Mouse (Mus musculus) midbrain, embryonic 14.5 days (tissue): ENCODE measurements around the gene Angptl3. TPM values are rescaled to one million over a fixed set of nuclear protein-coding genes. Genes with fewer than 3 reads are reported as not detected.

Source experiments
- ATAC-seq: fragments of 200-750 bp; cut with Nextera tagmentation; 2 replicates; pipeline ENCODE4 v1.8.0; 2017; ENCODE audit warnings: moderate number of reproducible peaks, moderate library complexity; ENCODE audit not compliant: low FRiP score, low TSS enrichment
- DNase-seq: peaks from one replicate; pipeline ENCODE4 v3.0.0-alpha.2; 2015
- H3K27ac ChIP-seq: fragments of 300-500 bp; sonication (generic); replicated peaks from 2 replicates; pipeline ENCODE4 v1.5.1; 2014; ENCODE audit warnings: mild to moderate bottlenecking, low read depth, low read length, moderate library complexity
- H3K27me3 ChIP-seq: fragments of 300-500 bp; sonication (generic); 2 replicates; pipeline ENCODE4 v1.6.1; 2014; ENCODE audit warnings: low read length, control low read depth, mixed read lengths; ENCODE audit not compliant: control insufficient read depth, insufficient read depth
- H3K36me3 ChIP-seq: fragments of 300-500 bp; sonication (generic); 2 replicates; pipeline ENCODE4 v1.6.1; 2014; ENCODE audit warnings: low read length, control low read depth; ENCODE audit not compliant: control insufficient read depth, insufficient read depth
- H3K4me1 ChIP-seq: fragments of 300-500 bp; sonication (generic); 2 replicates; pipeline ENCODE4 v1.6.1; 2014; ENCODE audit warnings: mild to moderate bottlenecking, antibody characterized with exemption, low read length, control low read depth; ENCODE audit not compliant: control insufficient read depth, insufficient read depth
- H3K4me2 ChIP-seq: fragments of 300-500 bp; sonication (generic); 2 replicates; pipeline ENCODE4 v1.6.1; 2014; ENCODE audit warnings: mild to moderate bottlenecking, low read length, moderate library complexity
- H3K4me3 ChIP-seq: fragments of 300-500 bp; sonication (generic); replicated peaks from 2 replicates; pipeline ENCODE4 v1.5.1; 2014; ENCODE audit warnings: low read depth, low read length
- H3K9ac ChIP-seq: fragments of 300-500 bp; sonication (generic); replicated peaks from 2 replicates; pipeline ENCODE4 v1.6.1; 2014; ENCODE audit warnings: mild to moderate bottlenecking, low read length, moderate library complexity
- H3K9me3 ChIP-seq: fragments of 300-500 bp; sonication (generic); 2 replicates; pipeline ENCODE4 v1.6.1; 2016; ENCODE audit warnings: low read length, control low read depth, mixed read lengths; ENCODE audit not compliant: control insufficient read depth
- WGBS: fragments of 180-500 bp; shearing (Covaris S2); extraction: QIAGEN DNeasy Blood & Tissue Kit; methylation state at CpG from one replicate; pipeline ENCODE4 v1.1.7; 2014; 5-methylcytosine and 5-hydroxymethylcytosine counted together
- polyA plus RNA-seq: library from polyadenylated mRNA; unstranded; fragments of >200 nt; fragmentation: Nextera tagmentation; extraction: Ambion mirVana; gene quantifications from 2 replicates; pipeline ENCODE4 v1.2.1, GENCODE M21; 2014

Angptl3 gene
- polyA plus RNA-seq, 1 experiment from 2014 or later = 1.6 TPM

DNA sequence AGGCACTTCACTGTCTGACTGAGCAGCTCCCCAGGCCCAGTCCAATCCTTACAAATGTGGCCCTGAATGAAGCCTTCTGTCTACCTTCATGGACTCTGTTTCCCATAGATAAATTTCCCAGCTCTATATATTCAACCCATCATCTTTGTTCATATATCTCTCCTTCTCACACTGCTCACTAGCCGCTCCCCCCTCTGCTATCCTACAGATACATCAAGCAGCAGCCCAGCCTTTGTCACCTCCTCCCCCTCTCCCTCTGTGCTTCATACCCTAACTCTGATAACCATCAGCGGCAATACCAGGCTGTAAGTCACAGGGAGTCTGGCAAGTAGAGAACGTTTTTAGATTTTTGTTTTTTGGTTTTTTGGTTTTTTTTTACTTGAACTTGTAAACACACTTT, 14.1 kb downstream of the Angptl3 start:
- no peak overlapping the region for H3K4me3 ChIP-seq
- ATAC-seq = no peak
- WGBS = 92% methylated on average over 3 of the region's 3 CpGs

DNA sequence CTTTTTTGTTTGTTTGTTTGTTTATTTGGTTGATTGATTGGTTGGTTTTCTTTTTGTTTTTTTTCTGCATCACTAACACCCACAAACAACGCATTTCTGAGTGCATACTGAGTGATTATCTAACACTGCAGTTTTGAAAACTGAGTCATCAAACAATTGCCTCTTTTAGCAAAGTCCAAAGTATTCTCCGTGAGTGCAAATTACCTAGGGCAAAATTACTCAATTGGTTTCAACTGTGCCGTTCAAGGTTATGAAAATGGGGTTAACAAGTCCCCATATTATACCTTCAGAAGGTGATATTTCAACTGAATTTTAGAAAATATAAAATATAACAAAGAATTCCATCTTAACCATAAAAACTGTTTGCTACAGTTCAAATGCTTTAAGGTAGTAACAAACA, 15.7 kb downstream of the Angptl3 start:
- no peaks in the 10 kb centered on the region for H3K4me1 ChIP-seq
- ATAC-seq (no peak), DNase-seq (no peak)
- no peak overlapping the region for H3K27ac ChIP-seq
- 89% methylated on average over 3 of the region's 3 CpGs for whole genome bisulfite sequencing
- no peaks in the 10 kb centered on the region for H3K9me3 ChIP-seq
- no peak overlapping the region for H3K4me3 ChIP-seq
- no peak overlapping the region for H3K9ac ChIP-seq
- H3K36me3 ChIP-seq = peaks cover 60% of the 10 kb centered on the region
- no peaks in the 10 kb centered on the region for H3K27me3 ChIP-seq
- no peak overlapping the region for H3K4me2 ChIP-seq

More for the DNA sequence above, 14.1 kb downstream of the Angptl3 start:
- H3K4me1 ChIP-seq = no peaks in the 10 kb centered on the region
- H3K36me3 ChIP-seq = peaks cover 60% of the 10 kb centered on the region
- H3K9ac ChIP-seq = no peak overlapping the region
- H3K4me2 ChIP-seq = no peak overlapping the region
- H3K27me3 ChIP-seq = no peaks in the 10 kb centered on the region
- H3K27ac ChIP-seq = no peak overlapping the region
- no peaks in the 10 kb centered on the region for H3K9me3 ChIP-seq
- DNase-seq = no peak

DNA sequence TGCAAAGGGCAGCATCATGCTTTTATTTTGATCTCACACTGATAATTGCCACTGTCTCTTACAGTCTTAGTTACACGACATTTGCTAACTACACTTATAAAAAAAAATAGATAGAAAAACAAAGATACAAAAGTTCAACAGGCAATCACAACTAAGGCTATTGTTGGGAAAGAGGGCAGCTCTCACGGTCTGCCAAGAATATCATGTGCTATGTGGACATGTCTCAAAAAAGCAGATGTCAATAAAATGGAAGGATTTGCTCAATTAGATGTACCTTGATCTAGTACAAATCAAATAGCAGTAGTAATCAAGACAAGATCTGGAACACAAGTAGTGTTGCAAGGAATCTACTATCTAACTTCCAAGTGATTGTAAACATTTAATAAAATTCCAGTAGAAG, 17.8 kb downstream of the Angptl3 start:
- ATAC-seq (no peak), DNase-seq (no peak)
- peaks cover 57% of the 10 kb centered on the region for H3K36me3 ChIP-seq
- no peaks in the 10 kb centered on the region for H3K4me1 ChIP-seq
- H3K27me3 ChIP-seq = no peaks in the 10 kb centered on the region
- no peaks in the 10 kb centered on the region for H3K9me3 ChIP-seq
- 94% methylated on average over 2 of the region's 2 CpGs for WGBS
- no peak overlapping the region for H3K4me3 ChIP-seq
- no peak overlapping the region for H3K27ac ChIP-seq
- no peak overlapping the region for H3K9ac ChIP-seq
- H3K4me2 ChIP-seq = no peak overlapping the region

GRCm38 (mm10) chr4:99064524-99064923, 33.8 kb downstream of the Angptl3 start:
- Histone ChIP-seq H3K9ac (no peak overlapping the region), H3K27ac (no peak overlapping the region), H3K9me3 (no peaks in the 10 kb centered on the region), H3K4me3 (no peak overlapping the region), H3K27me3 (no peaks in the 10 kb centered on the region), H3K36me3 (peaks cover 56% of the 10 kb centered on the region), H3K4me2 (no peak overlapping the region), H3K4me1 (no peaks in the 10 kb centered on the region)
- DNase-seq (peak; percentile 34), ATAC-seq (no peak)
- WGBS = 36% methylated on average over 5 of the region's 5 CpGs

DNA sequence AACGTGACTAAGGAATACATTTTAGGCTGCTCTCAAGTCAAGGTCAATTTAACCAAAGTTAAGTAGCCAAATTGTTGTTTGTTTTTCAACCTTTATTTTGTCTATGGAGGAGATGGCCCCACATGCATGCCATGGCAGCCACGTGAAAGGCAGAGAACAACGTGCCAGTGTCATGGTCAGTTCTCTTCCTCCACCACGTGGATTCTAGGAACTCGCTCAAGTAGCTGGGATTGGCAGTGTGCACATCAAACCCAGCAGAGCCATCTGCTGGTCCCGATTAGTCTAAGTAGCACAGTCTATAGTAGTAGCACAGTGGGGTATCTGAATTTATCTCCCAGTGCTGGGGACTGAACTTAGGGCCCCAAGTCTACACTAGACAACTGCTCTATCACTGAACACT, 38.1 kb downstream of the Angptl3 start:
- Histone ChIP-seq H3K4me1 (no peaks in the 10 kb centered on the region), H3K4me3 (no peak overlapping the region), H3K27me3 (no peaks in the 10 kb centered on the region), H3K9ac (no peak overlapping the region), H3K9me3 (no peaks in the 10 kb centered on the region), H3K36me3 (peaks cover 63% of the 10 kb centered on the region), H3K27ac (no peak overlapping the region), H3K4me2 (no peak overlapping the region)
- no peak for DNase-seq
- ATAC-seq = no peak
- WGBS = 85% methylated on average over 6 of the region's 6 CpGs

DNA sequence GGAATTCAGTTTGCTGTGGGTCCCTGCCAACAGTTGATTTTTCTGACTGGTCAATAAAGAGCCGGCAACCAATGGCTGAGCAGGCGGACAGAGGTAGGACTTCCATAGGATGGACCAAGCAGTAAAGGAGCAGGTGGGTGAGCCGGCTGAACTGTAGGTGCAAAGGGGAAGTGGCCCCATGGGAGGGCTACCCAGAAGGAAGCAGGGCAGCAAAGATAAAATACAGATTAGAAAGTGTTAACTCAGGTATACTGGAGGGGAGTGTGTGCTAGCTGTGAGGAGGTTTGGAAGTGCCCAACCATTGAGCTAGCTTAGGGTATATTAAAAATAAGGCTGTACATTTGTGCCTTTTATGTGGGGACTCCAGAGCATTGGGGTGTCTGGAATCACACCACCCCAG, 47.3 kb downstream of the Angptl3 start:
- Histone ChIP-seq H3K9me3 (no peaks in the 10 kb centered on the region), H3K9ac (no peak overlapping the region), H3K4me1 (no peaks in the 10 kb centered on the region), H3K27me3 (no peaks in the 10 kb centered on the region), H3K4me3 (no peak overlapping the region), H3K4me2 (no peak overlapping the region), H3K27ac (no peak overlapping the region), H3K36me3 (peaks cover 67% of the 10 kb centered on the region)
- no peak for ATAC-seq
- WGBS = 93% methylated on average over 3 of the region's 3 CpGs
- DNase-seq = no peak

DNA sequence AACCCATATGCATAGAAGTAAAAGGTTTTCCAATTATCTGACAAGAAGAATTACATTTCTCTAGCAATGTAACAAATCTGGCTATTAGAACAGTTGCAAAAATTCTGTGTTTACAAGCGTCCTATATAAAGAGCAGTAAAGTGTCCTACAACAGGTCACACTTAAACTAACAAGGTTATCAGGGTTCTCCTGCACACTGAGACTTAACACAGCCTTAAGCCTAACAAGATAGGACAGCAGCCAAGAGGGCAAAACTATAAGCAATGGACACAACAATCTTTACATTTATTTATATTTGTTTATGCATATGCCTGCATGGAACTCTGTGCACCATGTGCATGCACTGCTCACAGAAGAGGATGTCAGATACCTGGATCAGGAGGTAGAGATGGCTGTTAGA, 50.4 kb downstream of the Angptl3 start:
- no peak for ATAC-seq
- no peaks in the 10 kb centered on the region for H3K4me1 ChIP-seq
- WGBS = 94% methylated on average over 1 of the region's 1 CpGs

GRCm38 (mm10) chr4:99083862-99084261, 53.1 kb downstream of the Angptl3 start:
- ATAC-seq (no peak), DNase-seq (no peak)
- H3K9me3 ChIP-seq = no peaks in the 10 kb centered on the region
- no peak overlapping the region for H3K9ac ChIP-seq
- no peaks in the 10 kb centered on the region for H3K4me1 ChIP-seq
- no peak overlapping the region for H3K27ac ChIP-seq
- no peak overlapping the region for H3K4me3 ChIP-seq
- WGBS = 84% methylated on average over 3 of the region's 3 CpGs
- peaks cover 40% of the 10 kb centered on the region for H3K36me3 ChIP-seq
- no peak overlapping the region for H3K4me2 ChIP-seq
- no peaks in the 10 kb centered on the region for H3K27me3 ChIP-seq

More for the DNA sequence above, 50.4 kb downstream of the Angptl3 start:
- H3K4me2 ChIP-seq = no peak overlapping the region
- H3K9ac ChIP-seq = no peak overlapping the region
- H3K4me3 ChIP-seq = no peak overlapping the region
- no peak for DNase-seq
- H3K9me3 ChIP-seq = no peaks in the 10 kb centered on the region
- peaks cover 50% of the 10 kb centered on the region for H3K36me3 ChIP-seq
- no peak overlapping the region for H3K27ac ChIP-seq
- no peaks in the 10 kb centered on the region for H3K27me3 ChIP-seq

GRCm38 (mm10) chr4:99087760-99088485, 57.2 kb downstream of the Angptl3 start:
- 96% methylated on average over 17 of the region's 17 CpGs for WGBS
- no peaks in the 10 kb centered on the region for H3K4me1 ChIP-seq
- H3K9me3 ChIP-seq = no peaks in the 10 kb centered on the region
- DNase-seq (no peak), ATAC-seq (no peak)
- no peak overlapping the region for H3K9ac ChIP-seq
- H3K4me3 ChIP-seq = no peak overlapping the region
- H3K36me3 ChIP-seq = peaks cover 24% of the 10 kb centered on the region
- H3K27me3 ChIP-seq = no peaks in the 10 kb centered on the region
- no peak overlapping the region for H3K27ac ChIP-seq
- no peak overlapping the region for H3K4me2 ChIP-seq
